Mouse (Mus musculus) neural tube, embryonic 14.5 days (tissue): Measurements from ENCODE around the gene Fsd2. TPM values are rescaled to one million over a fixed set of nuclear protein-coding genes. Genes with fewer than 3 reads are reported as not detected.

Experiments
- ATAC-seq: fragments of 200-750 bp; cut with Nextera tagmentation; 2 replicates; pipeline ENCODE4 v1.8.0; 2017; ENCODE audit warnings: low read depth, mild to moderate bottlenecking, moderate TSS enrichment, moderate library complexity
- H3K27ac ChIP-seq: fragments of 300-500 bp; sonication (generic); 2 replicates; pipeline ENCODE4 v1.5.1; 2014; ENCODE audit warnings: low read depth, mild to moderate bottlenecking, control low read depth, low read length, moderate library complexity, mixed read lengths
- H3K27me3 ChIP-seq: fragments of 300-500 bp; sonication (generic); 2 replicates; pipeline ENCODE4 v1.6.1; 2014; ENCODE audit warnings: low read length; ENCODE audit not compliant: control insufficient read depth, insufficient read depth
- H3K36me3 ChIP-seq: fragments of 300-500 bp; sonication (generic); 2 replicates; pipeline ENCODE4 v1.6.1; 2014; ENCODE audit warnings: low read length, mixed read lengths; ENCODE audit not compliant: control insufficient read depth, insufficient read depth
- H3K4me1 ChIP-seq: fragments of 300-500 bp; sonication (generic); 2 replicates; pipeline ENCODE4 v1.6.1; 2014; ENCODE audit warnings: low read length; ENCODE audit not compliant: control insufficient read depth, insufficient read depth
- H3K4me2 ChIP-seq: fragments of 300-500 bp; sonication (generic); 2 replicates; pipeline ENCODE4 v1.6.1; 2014; ENCODE audit warnings: mild to moderate bottlenecking, low read depth, low read length, control low read depth
- H3K4me3 ChIP-seq: fragments of 300-500 bp; sonication (generic); 2 replicates; pipeline ENCODE4 v1.5.1; 2014; ENCODE audit warnings: low read depth, low read length, control low read depth, mixed read lengths
- H3K9ac ChIP-seq: fragments of 300-500 bp; sonication (generic); replicated peaks from 2 replicates; pipeline ENCODE4 v1.6.1; 2014; ENCODE audit warnings: low read depth, mild to moderate bottlenecking, control low read depth, low read length, mixed read lengths
- H3K9me3 ChIP-seq: fragments of 300-500 bp; sonication (generic); 2 replicates; pipeline ENCODE4 v1.6.1; 2016; ENCODE audit warnings: low read length; ENCODE audit not compliant: control insufficient read depth
- WGBS: fragments of 180-500 bp; shearing (Covaris S2); extraction: QIAGEN DNeasy Blood & Tissue Kit; methylation state at CpG from one replicate; pipeline ENCODE4 v1.1.7; 2014; 5-methylcytosine and 5-hydroxymethylcytosine counted together
- polyA plus RNA-seq: library from polyadenylated mRNA; unstranded; fragments of >200 nt; fragmentation: Nextera tagmentation; extraction: Ambion mirVana; gene quantifications from 2 replicates; pipeline ENCODE4 v1.2.1, GENCODE M21; 2014

Fsd2 gene
- polyA plus RNA-seq, 1 experiment from 2014 or later, result 0.15 TPM

DNA sequence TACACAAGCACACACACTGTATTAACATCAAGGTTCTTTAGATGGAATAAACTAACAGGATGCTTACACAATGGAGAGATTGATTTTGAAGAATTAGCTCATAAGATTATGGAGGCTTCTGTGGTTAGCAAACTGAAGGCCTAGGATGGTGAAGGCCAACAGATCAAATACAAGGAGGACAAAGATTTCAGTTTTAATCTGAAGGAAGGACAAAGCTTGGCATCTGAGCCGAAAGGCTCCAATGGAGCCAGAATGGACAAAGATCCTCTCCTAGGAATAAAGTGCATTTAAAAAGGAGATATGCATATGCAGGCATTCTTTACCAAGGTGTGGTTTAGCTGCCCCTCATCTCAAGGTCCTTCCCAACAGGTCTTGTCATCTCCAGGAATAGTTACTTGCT, 3.1 kb upstream of the Fsd2 start:
- no peak overlapping the region for H3K4me3 ChIP-seq
- no peaks in the 10 kb centered on the region for H3K36me3 ChIP-seq
- 100% methylated on average over 1 of the region's 1 CpGs for WGBS
- H3K4me1 ChIP-seq, result peaks cover 18% of the 10 kb centered on the region
- no peaks in the 10 kb centered on the region for H3K27me3 ChIP-seq
- no peaks in the 10 kb centered on the region for H3K9me3 ChIP-seq
- H3K9ac ChIP-seq, result no peak overlapping the region
- no peak for ATAC-seq
- no peak overlapping the region for H3K27ac ChIP-seq
- no peak overlapping the region for H3K4me2 ChIP-seq

DNA sequence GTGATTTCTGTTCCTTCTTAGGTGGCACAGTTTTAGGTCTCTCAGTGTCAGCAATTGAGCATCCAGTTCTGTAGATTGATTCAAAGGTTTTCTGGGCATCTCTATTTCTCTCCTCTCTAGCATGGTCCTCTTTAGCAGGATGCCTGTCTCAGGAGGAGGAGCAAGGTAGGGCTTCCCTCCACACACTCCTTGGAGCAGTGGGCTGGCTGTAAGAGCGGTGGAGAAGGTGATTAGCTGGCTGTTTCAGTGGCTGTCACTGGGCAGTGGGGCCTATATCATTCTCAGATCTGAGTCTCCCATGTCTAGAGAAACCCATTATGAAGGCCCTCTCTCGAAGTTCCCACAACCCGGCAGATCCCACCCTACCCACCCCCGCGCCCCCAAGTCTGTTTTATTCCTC, 652 bp upstream of the Fsd2 start:
- WGBS, result 95% methylated on average over 5 of the region's 5 CpGs
- H3K9ac ChIP-seq, result no peak overlapping the region
- no peak overlapping the region for H3K27ac ChIP-seq
- no peak for ATAC-seq
- H3K9me3 ChIP-seq, result no peaks in the 10 kb centered on the region
- peaks cover 5% of the 10 kb centered on the region for H3K4me1 ChIP-seq
- no peak overlapping the region for H3K4me2 ChIP-seq
- H3K4me3 ChIP-seq, result no peak overlapping the region
- H3K36me3 ChIP-seq, result no peaks in the 10 kb centered on the region
- no peaks in the 10 kb centered on the region for H3K27me3 ChIP-seq

DNA sequence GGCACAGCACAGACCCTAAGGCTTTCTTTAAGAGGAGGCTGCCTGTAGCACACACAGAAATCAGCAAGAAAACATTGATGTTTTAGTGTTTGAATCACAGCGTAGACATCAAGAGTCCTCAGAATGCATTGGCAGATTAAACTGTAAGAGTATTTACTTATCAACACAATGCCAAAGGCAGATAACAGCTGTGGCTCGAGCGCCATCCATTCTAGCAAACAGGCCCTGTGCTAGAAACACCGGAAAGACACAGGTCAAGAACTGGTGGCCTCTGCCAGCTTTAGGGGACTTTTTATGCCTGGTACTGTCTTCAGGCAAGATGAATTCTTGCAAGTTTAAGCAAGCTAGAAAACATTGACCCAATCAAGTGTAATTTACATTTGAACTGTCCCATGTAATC, 412 bp downstream of the Fsd2 start:
- ATAC-seq, result no peak
- Histone ChIP-seq H3K27ac (no peak overlapping the region), H3K27me3 (no peaks in the 10 kb centered on the region), H3K36me3 (no peaks in the 10 kb centered on the region), H3K4me1 (no peaks in the 10 kb centered on the region), H3K9me3 (no peaks in the 10 kb centered on the region), H3K9ac (no peak overlapping the region), H3K4me2 (no peak overlapping the region), H3K4me3 (no peak overlapping the region)
- WGBS, result 80% methylated on average over 4 of the region's 4 CpGs

DNA sequence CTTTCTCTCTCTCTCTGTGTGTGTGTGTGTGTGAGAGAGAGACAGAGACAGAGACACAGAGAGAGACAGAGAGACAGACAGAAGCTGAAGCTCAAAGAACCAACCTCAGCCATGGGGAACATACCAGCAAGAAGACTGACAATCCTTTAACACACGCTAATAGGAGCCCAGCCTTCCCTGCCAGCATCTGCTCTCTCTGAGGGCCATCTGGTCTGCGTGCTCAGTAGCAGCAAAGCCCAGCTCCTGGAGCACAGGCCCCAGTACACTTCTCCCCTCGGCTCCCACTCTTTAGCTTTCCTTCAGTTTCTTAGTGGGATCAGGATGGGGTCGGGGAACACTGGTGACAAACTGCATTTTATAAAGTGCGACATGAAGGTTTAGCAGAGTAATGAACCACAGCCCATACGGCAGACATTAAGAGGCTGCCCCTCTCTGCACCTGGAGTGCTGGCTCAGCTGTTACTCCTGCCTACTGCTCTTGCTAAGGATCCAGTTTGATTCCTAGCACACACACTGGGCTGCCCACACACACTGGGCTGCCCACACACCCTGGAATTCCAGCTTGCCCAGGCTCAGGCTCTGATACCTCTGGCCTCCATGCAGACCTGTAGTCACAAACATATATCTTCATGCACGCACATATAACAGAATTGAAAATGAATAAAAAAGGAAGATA, 1.2 kb downstream of the Fsd2 start:
- H3K4me2 ChIP-seq, result no peak overlapping the region
- no peaks in the 10 kb centered on the region for H3K36me3 ChIP-seq
- no peak overlapping the region for H3K27ac ChIP-seq
- no peaks in the 10 kb centered on the region for H3K9me3 ChIP-seq
- WGBS, result 45% methylated on average over 7 of the region's 7 CpGs
- no peaks in the 10 kb centered on the region for H3K27me3 ChIP-seq
- H3K4me3 ChIP-seq, result no peak overlapping the region
- ATAC-seq, result no peak
- no peaks in the 10 kb centered on the region for H3K4me1 ChIP-seq
- no peak overlapping the region for H3K9ac ChIP-seq

DNA sequence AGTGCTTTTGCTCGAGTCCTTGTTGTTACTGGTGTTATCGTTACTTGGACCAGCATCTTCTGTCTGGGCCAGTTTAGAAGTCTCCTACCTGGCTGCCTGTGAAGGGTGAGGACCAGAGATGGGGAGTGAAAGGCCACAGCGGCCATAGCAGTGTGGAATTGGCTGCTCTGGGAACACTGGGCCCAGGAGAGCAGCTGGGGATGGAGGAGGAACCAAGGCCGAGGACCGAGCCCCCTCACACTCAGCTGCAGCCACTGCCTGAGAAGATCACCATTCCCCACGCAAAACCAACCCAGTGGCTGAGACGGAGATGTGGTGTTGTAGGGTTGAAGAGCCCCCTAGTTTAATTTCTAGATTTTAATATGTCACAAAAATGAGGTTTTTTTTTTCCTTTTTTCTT, 2.0 kb downstream of the Fsd2 start:
- Histone ChIP-seq H3K4me3 (no peak overlapping the region), H3K9me3 (no peaks in the 10 kb centered on the region), H3K4me1 (no peaks in the 10 kb centered on the region), H3K27ac (no peak overlapping the region), H3K36me3 (no peaks in the 10 kb centered on the region), H3K9ac (no peak overlapping the region), H3K4me2 (no peak overlapping the region), H3K27me3 (no peaks in the 10 kb centered on the region)
- 82% methylated on average over 7 of the region's 7 CpGs for WGBS
- ATAC-seq, result no peak

DNA sequence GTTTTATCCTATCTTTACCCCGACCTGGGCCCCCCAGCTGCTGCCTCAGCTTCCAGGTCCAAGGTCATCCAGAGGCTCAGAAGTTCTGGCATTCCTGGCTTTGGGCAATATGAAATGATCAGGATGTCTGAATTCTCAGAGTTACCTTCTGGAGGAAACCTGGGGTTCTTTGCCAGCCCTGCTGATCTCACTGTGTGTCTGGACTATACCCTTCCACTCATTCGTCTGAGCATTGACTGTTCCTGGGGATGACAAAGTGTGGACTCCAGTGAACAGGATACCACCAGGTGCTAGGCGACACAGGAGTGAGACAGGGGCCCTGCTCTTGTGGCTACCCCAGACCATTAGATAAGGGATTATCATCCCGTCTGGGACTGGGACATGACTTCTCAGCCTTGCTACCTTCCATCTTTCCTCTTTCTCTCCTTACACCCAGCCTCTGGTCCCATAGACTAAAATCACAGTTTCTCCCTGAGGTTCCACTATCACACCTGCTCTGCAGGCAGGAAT, 3.2 kb downstream of the Fsd2 start:
- no peaks in the 10 kb centered on the region for H3K9me3 ChIP-seq
- no peak overlapping the region for H3K4me3 ChIP-seq
- H3K27ac ChIP-seq, result no peak overlapping the region
- no peaks in the 10 kb centered on the region for H3K27me3 ChIP-seq
- H3K9ac ChIP-seq, result no peak overlapping the region
- no peak overlapping the region for H3K4me2 ChIP-seq
- 85% methylated on average over 4 of the region's 4 CpGs for WGBS
- H3K36me3 ChIP-seq, result no peaks in the 10 kb centered on the region
- no peak for ATAC-seq
- no peaks in the 10 kb centered on the region for H3K4me1 ChIP-seq

DNA sequence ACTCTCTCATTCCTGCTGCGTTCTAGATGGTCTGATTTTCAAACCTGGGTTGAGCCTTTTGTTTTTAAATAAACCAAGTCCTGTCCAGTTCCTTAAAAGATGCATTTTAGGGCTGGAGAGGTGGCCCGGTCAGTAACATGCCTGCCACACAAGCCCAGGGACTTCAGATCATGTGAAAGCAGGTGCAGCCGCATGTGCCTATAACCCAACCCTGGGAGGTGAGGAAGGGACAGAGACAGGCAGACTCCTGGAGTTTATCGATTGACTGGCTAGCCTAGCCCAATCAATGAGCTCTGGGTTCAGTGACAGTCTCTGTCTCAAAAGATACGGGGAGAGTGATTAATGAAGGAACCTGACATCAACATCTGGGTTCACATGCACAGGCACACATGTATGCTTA, 5.5 kb downstream of the Fsd2 start:
- no peaks in the 10 kb centered on the region for H3K4me1 ChIP-seq
- no peak overlapping the region for H3K9ac ChIP-seq
- no peak overlapping the region for H3K4me3 ChIP-seq
- ATAC-seq, result no peak
- no peaks in the 10 kb centered on the region for H3K27me3 ChIP-seq
- no peaks in the 10 kb centered on the region for H3K36me3 ChIP-seq
- H3K9me3 ChIP-seq, result no peaks in the 10 kb centered on the region
- no peak overlapping the region for H3K27ac ChIP-seq
- WGBS, result 81% methylated on average over 5 of the region's 5 CpGs
- no peak overlapping the region for H3K4me2 ChIP-seq

DNA sequence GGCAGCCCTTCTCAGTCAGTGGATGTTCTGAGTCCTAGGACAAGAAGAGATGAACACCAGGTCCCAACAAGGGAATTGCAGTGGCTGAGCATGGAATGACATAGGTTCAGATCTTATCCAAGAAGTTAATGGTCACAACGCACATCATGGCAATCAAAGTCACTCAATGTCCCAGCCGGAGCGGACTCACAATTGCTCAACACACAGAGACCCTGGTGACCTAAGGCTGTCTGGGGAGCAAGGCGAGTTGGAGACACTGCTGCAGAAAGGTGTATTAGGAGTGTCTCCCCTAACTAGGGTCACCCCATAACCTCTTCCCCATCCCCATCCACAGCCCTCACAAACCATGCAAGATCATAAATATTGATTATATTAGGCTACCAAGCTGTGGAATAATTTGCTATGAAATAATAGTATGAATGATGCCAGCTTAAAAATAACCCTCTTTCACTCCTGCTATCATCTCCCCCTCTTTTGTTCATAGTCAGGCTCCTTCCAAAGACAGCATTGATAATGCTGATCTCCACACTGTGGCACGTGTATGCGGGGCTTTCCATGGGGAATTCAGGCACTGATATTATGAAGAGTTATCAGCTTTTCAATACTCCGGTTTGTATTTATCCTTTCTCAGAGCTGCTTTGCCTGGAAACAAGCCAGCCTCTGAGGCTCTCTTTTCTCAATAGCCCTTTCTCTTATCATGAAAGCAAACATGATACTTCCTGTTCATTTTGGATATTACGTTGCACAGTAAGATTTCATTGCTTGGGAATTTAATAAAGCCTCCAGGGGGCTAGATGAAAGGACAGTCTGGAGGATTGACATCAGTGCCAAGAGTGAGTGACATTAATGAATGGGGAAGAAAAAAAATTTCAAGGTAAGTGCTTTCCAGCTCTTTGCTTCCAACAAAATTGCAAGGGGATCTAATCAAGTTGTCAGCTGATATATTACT, 6.4 kb downstream of the Fsd2 start:
- H3K27ac ChIP-seq, result no peak overlapping the region
- H3K4me3 ChIP-seq, result no peak overlapping the region
- 73% methylated on average over 8 of the region's 8 CpGs for WGBS
- H3K9me3 ChIP-seq, result no peaks in the 10 kb centered on the region
- no peak overlapping the region for H3K4me2 ChIP-seq
- no peaks in the 10 kb centered on the region for H3K27me3 ChIP-seq
- H3K36me3 ChIP-seq, result no peaks in the 10 kb centered on the region
- no peak overlapping the region for H3K9ac ChIP-seq
- H3K4me1 ChIP-seq, result no peaks in the 10 kb centered on the region
- ATAC-seq, result no peak
